Mouse (Mus musculus) adrenal gland, adult 18-20 months (tissue): ENCODE results near the gene Dcaf12. TPM values are rescaled to one million over a fixed set of nuclear protein-coding genes. Genes with fewer than 3 reads are reported as not detected.

Experiments used
- DNase-seq, 2 experiments: peaks; one replicate each; pipeline ENCODE4 v3.0.0; 2021 to 2022; ENCODE audit warnings: low spot score in 2 of 2
- total RNA-seq, 2 experiments: library from RNA; stranded (reverse); gene quantifications; 1 replicate in 1 of 2; 2 replicates in 1 of 2; pipeline ENCODE4 v1.2.3; 2021

Dcaf12 gene
- total RNA-seq, 2 experiments from 2014 or later: 41.0 to 53.2 TPM

DNA sequence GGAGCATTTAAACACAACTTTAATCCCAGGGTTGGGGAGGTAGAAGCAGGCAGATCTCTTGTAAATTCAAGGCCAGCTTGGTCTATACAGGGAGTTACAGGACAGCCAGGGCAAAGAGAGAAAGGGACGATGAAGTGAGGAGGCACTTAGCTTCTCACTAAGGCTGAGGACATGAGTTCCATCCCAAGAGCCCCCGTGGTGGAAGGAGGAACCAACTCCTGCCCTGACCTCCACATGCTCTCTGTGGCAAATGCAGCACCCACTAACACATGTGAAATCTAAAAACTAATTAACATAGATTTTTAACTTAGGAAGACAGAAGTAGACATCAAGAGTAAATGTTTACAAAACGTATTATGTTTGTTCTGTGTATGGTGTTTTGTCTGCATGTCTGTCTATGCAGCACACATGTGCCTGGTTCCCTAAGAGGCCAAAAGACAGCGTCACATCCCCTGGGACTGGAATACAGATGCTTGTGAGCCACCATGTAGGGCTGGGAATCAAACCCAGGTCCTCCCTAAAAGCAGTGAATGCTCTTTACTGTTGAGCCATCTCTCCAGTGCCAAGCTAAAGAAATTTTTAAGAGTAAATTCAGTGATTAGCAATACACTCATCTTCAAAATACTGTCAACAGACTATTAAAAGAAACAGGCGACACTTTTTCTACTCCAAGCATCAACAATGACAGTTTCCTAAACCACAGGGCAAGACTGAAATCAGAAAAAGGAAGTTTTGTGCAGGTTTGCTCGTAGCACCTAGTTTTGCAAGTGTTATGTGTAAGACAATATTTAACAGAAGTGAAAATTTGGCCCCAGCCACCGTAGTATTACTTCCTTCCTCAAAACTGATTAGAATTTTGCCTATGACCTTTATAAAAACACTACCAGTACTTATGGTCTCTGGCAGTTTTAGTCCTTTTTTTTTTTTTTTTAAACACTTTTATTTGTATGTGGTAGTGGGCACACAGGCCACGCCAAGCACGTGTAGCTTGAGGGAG, 3.8 kb downstream of the Dcaf12 start:
- DNase-seq: no peak

DNA sequence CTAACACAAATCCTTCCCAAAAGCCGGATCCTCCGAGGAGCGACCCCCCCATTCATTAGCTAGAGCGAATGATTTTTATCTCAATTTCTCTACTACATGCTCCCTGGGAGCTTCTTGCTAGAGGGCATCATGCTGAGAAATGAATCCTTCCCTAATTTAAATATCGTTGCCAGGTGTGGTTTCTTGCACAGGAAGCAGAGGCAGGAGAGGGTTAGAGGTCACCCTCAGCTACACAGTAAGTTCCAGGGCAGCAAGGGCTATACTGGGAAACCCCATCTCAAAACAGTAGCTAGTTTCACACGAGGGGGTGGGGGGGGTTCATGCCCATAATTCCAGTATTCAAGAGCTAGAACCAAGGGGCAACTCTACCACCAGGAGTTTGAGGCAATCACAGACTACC, 7.3 kb downstream of the Dcaf12 start:
- no peak for DNase-seq

DNA sequence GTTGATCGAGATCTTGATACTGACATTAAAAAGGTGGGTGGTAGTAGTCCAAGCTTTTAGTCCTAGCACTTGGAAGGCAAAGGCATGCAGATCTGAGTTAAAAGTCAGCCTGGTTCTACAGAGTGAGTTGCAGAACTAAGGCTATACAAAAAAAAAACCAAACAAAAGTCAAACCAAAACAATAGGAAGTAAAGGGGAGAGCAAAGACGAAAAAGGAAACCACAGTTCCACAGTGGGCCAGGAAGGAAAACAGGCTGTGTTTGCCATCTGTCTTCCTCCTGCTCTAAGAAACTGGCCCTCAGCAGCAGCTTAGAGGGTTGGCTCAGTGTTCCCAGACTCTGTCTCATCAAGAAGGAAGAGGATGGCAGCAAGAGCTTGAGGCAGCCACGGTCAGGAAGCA, 10.4 kb downstream of the Dcaf12 start:
- DNase-seq: no peak

DNA sequence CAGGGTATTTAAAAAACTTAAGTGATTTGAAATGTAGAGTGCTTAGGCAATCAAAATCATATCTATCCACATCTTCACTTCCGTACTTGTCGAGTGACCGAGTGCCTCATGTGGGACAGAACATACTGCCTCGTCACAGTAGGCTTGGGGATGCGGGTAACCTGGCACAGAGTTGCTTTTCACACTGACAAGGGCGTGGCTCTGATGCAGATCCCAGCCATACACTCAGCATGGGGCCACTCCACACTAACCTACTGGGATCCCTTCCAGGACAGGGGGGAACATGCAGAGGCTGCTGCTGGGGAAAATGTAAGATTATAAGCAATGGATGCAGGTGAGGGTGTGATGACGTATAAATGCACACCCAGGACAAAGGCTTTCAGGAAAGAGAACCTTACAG, 11.0 kb downstream of the Dcaf12 start:
- no peak for DNase-seq

DNA sequence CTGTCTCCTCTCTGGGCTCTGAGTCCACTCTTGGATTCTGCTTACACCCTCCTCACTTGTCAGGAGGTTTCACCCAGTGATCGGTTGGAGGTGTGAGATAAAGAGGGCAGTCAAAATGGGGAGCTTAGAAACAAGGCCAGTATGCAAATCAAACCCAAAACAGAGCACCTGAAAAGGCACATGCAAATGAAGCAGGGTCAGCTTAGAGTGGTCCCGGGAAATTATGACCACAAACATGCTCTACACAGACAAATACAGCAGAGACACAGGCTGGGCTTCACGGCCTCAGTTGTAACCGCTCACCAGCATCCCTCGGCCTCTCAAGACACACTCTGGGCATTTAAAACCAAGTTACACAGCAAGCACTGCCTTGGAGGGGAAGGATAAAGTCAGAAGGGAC, 15.7 kb downstream of the Dcaf12 start:
- DNase-seq: no peak

DNA sequence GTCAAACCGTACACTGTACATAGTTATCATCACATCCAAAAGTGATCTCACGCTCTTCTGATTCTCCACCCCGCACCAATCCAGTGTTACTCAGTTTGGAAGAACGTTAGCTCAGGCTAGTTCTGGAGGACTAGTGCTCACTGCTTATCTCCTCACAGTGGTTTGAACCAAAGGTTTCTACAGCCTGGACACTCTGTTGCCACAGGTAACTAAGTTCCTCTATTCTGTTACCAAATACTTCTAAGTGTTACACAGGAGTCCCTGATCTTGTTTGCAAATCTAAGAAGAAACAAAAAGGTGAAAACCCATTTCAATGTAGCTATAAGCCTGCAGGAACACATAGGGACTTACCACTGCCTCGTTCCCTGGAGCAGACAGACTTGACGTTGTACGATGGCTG, 18.7 kb downstream of the Dcaf12 start:
- no peak for DNase-seq

DNA sequence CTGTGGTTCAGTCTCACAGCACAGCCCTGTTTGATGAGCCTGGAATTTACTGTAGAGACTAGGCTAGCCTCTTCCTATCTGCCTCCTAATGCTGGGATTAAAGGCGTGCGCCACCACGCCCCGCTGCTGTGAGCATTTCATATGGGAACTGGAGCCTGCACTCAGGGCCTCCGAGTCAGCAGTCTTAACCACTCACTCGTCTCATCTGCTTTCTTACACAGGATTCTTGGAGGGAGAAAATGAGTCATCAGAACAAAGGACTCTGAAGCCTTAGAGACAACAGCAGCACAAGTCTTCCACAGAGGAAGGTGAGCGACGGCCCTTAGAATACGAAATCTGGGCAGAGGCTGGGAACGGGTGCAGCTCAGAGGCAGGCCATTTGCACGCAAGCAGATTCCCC, 19.2 kb downstream of the Dcaf12 start:
- DNase-seq: no peak

DNA sequence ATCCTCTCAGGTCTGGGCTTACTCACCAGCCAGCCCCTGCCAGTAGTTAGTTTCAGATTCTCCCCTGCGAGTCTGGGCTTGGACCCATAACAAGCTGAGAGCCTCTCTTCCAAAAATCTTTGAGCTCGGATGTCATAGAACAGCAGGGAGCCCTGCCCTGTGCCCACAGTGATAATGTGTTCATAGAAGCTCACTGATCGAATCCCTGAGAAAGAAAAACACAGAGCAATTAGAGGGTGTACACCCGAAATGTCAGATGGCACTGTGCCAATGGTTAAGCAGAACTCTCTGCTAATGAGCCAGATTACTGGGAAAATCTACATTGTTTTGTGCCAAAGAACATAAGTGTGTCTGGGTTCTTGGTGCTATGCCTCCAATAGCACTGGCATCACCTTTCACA, 20.8 kb downstream of the Dcaf12 start:
- no peak for DNase-seq

DNA sequence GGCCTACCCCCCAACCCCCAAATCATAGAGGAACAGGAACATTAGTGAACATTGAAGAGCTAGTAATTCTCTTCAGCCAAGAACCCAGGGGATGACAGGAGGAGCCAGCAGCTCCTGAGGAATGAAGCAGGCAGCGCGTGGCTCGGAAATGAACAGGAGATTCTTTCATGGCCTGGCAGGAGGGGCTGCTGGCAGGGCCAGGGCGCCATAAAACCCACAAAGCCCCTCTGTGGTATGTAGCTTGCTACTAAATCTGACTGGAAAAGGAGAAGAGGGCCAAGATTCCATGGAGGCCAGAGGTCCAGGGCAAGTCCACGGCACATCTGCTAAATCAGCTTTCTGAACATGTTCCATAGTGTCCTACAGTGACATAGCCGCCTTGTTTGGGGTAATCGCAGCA, 24.9 kb downstream of the Dcaf12 start:
- no peak for DNase-seq

DNA sequence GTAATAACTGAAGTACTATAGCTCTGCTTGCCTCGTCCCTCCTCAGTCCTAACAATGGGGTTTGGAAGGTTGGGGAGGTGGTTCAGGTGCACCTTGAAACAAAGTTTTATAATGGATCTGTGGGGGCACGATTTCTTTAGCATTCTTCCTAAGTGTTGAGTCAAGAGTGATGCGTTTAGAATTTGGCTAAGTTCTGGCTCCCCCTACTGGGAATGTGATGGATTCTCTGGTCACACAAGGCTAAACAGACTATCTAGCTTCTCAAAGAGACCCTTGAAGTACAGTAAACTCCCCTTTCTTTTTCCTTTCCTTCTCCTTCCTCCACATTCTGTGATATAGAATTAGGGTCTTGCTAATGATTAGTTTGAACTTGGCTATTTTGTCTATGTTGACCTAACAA, 28.3 kb downstream of the Dcaf12 start:
- DNase-seq: no peak

DNA sequence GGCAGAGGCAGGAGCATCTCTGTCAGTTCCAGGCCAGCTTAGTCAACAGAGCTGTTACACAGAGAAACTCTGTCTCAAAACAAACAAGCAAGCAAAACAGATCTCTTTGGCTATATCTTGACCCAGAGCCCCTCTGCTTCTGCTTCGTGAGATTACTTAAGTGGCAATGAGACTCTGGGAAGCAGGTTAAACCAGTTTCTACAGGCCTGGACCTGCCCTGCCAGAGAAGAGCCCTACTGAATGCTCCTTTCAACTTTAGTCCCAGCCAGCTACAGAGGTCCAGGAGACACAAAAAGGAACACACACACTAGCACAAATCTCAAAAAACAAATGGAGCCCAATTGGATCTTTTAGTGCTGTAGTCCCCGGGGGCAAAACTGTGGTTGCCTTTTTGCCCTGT, 30.6 kb downstream of the Dcaf12 start:
- no peak for DNase-seq

DNA sequence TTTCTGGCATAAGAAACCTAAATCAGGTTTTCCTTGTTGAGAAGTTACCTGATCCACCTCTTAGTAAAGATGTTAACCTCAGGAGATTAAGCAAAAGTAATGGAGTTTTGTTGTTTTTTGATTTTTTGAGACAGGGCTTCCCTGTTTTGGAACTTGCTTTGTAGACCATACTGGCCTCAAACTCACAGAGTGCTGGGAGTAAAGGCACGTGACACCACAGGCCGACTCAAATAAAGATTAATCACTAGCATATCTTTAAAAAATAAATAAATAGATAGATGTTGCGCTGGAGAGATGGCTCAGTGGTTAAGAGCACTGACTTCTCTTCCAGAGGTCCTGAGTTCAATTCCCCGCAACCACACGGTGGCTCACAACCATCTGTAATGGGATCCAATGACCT, 38.8 kb downstream of the Dcaf12 start:
- DNase-seq: no peak

DNA sequence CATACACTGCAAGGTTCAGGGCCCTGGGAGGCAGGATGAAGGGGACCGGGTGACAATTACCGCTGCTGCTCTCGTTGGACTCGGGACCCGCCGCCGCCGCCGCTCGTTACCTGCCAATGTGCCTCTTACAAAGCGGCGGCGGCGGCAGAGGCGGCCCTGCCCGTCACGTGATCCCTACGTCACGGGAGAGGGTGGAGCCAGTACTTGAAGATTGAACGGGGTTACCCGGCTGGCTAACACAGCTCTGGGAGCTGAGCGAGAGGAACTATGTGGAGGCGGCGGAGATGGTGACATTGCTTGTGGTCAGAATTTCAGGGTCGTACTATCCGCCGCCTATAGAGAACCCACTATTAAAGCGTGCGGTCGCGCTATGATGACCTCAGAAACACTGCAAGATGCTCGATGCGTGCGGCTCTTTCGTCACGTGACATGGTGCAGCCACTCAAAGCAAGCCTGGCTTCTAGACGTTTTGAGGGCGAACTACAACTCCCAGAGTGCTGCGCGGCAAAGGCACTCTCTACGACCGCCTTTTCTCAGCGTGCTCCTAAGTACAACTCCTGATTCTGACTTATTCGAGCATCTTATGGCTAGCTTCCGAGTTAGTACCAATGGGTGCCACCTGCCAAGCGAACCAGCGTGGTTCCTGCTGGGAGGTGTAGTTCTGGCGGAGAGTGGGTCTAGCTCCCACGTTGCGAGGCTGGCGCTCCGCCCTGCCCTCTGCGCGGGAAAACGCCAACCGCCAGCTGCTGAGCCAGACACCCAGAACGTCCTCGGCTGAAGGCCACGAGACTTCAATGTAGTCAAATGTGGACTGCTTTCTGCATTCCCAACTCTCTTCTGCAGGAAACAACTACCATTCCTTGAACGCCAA, 39.5 kb downstream of the Dcaf12 start, which contains the start of gene Ubap2:
Ubap2 (minus strand) TSS at position 165 of the 871 bp plus-strand sequence.
- peak; percentile 95 to 96 for DNase-seq

DNA sequence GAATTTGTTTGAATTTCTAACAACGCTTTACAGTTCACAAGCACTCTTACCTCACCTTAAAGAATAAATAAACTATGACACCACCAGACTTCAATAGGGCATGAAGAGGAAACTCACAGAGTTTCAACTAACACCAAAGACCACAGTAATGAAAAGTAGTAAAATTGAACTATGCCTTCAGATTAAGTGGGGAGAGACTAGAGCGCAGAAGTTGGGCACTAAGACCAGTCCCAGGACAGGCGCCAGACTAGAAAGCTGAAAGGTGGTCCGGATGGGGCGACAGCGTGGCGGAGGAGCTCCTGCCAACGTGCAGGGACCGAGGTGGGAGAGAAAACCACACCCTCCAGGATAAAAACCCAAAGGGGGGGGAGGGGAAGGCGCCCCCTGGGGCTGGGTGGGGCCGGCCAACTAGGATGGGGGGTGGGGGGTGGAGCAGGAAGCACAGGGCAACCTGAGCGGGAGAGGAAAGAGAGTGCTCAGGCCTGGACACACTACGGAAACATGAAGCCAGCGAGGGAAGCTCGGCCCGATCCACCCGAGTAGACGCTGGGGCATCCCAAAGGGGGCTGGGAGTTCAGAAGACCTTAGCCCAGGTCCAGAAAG, 40.2 kb downstream of the Dcaf12 start:
- peak in 1 of 2 experiments; percentile 9 for DNase-seq

DNA sequence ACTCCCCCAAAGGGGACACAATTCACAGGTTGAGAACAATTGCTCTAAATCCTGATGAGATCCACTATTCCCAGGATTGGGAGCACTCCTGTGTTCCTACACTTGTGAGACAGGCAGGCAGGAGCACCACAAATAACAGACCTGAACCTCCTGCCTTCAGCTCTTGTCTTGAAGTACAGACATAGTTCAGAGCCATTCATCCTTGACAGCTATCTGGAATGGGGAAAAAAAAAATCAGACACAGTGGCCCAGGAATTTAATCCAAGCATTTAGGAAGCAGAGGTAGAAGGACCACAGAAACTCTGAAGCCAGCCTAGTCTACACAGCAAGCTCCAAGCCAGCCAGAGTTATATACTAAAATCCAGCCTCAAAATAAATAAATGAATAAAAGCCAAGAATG, 46.6 kb downstream of the Dcaf12 start:
- DNase-seq: no peak

DNA sequence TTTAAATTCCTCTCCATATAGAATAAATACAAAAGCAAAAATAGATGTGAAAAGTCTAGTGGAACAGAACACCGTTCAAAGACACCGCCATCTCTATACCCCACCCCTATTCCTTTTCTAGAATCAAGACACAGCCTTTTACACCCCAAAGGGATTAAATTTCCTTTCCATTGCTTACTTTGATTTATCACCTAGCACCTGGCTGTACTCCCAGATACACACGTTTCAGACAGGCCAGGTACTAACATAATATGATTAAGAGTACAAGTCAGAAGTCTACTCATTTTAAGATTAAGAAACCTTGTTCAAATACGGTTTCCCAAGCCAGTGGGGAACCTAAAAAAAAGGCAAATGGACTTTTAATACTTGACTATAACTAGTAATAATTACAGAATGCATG, 48.3 kb downstream of the Dcaf12 start:
- no peak for DNase-seq

DNA sequence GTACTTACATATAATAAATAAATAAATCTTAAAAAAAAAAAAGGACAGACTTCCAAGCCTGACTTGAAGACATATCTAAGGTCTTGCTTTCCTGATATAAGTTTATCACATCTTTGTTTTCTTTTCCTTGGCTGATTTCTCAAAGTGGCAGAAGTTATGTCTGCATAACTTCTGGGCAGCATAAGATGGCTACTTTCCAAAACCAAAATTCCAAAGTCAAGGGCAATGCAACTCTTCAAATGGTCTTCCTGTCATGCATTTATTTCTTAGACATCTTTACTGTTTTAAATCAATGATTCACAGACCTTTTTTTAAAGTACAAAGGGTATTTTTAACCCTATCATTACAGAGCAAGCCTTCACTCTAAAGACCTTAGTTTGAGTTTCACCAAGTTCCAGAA, 54.0 kb downstream of the Dcaf12 start:
- no peak for DNase-seq

DNA sequence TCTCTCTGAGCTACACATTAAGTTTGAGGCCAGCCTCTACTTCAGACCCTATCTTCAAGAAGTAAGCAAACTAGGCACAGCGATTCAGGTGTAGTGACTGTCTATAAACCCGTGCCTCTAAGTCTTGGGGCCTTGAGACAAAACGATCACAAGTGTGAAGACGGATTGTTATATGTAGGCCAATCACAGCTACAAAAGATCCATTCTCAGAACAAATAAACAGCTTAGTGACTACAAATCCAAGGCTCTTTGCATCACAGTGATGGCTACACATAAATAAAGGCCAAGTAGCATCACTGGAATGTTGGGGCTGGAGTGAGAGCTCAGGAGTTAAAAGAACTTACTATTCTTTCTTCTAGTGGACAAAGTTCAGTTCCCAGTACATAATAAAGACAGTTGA, 55.7 kb downstream of the Dcaf12 start:
- no peak for DNase-seq

DNA sequence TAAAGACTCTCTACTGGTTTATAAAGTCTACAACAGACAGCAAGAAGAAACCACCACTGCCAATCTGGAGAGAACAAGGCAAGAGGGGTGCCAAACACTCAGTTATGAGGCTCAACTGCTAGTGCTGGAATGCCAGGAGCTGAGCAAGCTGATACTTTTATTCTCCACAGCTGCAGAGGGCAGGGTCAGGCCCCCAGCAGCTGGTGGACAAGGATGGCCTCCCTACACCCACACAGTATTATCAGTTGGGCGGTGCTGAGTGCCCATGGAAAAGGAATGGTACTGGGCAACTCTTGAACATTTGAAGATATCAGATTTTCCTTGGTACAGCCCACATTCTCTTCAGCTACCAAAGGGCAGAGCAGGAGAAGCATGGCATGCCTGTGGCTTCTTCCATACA, 56.9 kb downstream of the Dcaf12 start:
- DNase-seq: no peak

DNA sequence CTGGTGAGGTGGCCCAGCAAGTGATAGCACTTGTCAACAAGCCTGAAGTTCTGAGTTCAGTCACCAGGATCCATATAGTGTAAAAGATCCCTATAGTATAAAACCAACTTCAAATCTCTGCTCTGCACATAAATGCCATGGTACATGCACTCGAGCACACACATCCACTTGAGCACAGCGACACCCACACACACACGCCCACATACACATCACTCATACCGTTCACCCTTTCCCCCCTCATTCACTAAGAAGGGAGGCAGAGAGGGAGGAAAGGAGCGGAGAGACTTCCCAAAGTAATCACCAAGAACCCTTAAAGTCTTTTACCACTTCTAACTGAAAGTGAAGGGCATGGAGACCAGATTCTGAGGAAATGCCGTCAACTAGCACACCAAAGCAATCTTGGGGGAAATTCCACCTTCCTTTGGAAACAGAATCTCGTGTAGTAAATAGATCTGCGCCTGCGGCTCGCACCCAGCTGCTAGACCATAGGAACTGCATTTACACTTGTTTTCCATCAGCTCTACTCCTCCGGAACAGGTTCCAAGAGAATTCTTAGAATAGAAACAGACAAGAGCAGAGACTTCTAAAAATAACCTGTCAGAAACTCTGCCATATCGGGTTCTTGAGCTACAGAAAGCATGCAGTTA, 59.0 kb downstream of the Dcaf12 start:
- DNase-seq: no peak

DNA sequence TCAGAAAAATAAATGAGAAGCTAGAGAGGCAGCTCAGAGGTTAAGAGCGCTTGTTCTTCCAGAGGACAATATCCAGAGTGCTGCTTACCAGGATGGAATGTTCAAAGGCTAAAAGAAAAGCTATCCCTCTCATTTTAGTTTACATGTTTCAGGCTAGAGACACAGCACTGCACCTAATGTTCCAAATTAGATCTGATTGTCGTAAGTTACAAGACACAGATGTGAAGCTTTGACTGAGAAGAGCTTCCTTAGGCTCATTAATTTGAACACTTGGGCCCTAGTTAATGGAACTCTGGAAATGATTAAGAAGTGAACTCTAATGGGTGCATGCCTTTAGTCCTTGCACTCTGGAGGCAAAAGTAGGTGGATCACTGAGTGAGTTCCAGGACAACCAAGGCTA, 60.9 kb downstream of the Dcaf12 start:
- no peak for DNase-seq
